Mouse (Mus musculus) adrenal gland (tissue): Measurements from ENCODE around the gene Rsph1.

Experiments
- intact Hi-C: fragments of 180-260 bp; cut with DNase I; formaldehyde crosslinking; loops from one replicate; pipeline ENCODE4 v1.15.1; 2025

The Rsph1 gene

GRCm38 (mm10) chr17:31304895-31305775, 28.0 kb upstream of the Rsph1 start:
- intact Hi-C loops, result no loop called here

DNA sequence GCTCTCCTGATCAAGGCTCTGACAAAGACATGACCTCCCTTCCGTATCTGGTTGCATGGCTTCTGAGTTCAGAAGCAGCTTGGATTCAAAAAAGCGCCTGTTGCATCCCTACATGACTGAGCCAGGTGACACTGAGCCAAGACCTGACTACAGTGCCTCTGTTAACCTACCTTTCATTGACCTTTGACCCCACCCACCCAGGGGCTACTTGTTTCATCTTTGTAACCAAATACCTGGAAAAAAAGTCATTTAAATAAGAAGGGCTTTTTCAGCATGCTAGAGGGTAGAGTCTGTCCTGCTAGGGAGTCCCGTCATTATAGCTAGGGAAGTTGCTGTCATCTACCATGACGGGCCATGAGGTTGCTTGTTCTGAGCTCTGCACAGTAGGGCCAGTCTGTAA, 26.2 kb upstream of the Rsph1 start:
- intact Hi-C loops, result no loop called here

GRCm38 (mm10) chr17:31300736-31301135, 23.6 kb upstream of the Rsph1 start:
- intact Hi-C loops, result no loop called here

- intact Hi-C loops, result no loop called here
These were observed 22.8 kb upstream of the Rsph1 start for GRCm38 (mm10) chr17:31299981-31300380.

GRCm38 (mm10) chr17:31298419-31299209, 21.4 kb upstream of the Rsph1 start:
- intact Hi-C loops, result no loop called here

DNA sequence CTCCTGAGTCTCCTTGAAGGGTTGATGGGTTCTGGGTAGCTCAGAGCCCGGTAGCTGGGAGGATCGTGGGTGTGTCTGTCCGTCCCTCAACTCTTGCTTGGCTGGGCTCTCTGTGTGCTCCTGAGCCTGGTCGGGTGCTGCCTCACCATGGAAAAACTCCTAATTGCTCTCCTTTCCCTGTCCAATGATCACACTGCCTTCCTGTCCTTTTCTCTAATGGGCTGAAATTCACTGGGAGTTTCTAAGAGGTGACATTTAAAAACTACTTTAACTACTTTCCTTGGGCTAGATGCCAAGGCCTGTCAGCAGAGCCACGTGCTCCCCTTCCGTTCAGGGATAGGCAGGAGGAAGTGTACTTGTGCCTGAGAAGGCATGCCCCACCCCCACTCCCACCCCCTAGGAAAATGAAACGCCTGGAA, 20.3 kb upstream of the Rsph1 start:
- intact Hi-C loops, result no loop called here

DNA sequence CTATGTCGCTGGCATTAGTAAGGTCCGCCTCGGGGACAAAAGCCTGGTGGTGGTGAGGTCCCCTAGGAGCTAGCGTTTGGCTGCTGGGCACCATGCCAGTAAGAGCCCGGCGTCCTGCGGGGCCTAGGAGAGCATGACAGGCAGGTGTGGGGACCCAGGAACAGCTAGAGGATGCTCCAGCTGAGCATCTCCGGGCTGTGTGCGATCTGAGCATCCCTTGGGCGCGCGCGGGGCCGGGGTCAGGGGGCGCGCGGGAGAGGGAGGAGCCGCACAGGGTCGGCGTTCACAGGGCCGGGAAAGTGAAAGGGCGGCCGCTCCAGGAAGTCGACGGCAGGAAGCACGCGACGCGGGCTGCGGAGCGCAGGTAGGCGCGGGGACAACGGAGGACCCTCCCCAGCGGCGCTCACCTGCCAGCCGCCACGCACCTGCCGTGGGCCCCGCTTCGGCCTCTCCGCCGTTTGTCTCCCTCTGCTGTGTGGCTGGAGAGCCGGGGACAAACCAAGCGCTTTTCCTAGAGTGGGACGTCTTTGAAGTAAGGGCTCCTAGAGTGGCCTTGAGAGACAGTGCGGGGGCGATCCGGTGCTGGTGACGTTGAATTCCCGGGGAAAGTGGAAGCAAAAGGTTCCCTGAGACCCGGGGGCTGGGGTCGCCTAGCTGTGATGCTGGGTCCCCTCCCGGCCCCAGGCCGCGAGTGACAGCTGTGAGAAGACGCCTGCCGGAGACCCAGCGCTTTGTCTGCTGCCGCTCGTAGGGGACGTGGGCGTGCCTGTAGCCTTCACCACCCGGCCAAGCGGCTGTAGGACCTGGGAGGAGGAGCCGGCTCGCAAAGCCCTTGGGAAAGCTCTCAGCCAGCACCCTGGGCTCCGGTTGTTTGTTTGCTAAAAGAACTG, 19.0 kb upstream of the Rsph1 start:
- intact Hi-C loops, result no loop called here

GRCm38 (mm10) chr17:31295215-31295891, 18.2 kb upstream of the Rsph1 start:
- intact Hi-C loops, result no loop called here

DNA sequence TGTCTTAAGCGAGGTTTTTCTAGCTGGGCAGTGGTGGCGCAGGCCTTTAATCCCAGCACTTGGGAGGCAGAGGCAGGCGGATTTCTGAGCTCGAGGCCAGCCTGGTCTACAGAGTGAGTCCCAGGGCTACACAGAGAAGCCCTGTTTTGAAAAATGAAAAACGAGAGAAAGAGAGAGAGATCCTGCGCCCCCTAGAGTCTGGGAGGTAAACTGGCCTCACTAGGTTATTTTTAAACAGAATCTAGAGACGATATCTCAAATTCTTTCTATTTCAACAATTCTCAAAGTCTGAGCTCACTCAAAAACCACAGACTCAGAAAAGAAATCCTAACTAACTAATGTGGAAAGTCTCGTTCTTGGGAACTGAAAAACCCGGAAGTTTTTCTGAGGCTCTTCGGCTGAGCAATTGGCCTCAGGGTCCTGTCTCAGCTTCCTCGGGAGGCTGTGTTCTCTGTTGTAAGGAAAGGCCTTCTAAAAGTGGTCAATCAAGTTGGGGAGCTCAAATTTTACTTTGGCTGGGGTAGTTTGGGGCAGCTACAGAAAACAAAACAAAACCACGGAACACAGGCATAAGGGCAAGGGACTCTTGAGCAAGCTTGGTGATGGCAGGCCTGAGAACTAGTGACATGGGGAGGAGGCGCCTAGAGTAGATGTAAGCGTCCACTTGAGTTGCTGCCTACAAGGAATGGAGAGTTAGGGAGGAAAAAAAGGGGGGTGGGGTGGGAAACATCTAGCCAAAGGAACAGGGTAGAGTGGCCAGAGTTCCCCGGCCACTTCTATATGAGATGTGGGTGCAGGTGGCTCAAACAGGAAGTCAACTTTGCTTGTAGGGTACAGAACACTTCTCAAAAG, 17.4 kb upstream of the Rsph1 start:
- intact Hi-C loops, result no loop called here

- intact Hi-C loops, result no loop called here
These were observed 13.7 kb upstream of the Rsph1 start for GRCm38 (mm10) chr17:31290859-31291258.

DNA sequence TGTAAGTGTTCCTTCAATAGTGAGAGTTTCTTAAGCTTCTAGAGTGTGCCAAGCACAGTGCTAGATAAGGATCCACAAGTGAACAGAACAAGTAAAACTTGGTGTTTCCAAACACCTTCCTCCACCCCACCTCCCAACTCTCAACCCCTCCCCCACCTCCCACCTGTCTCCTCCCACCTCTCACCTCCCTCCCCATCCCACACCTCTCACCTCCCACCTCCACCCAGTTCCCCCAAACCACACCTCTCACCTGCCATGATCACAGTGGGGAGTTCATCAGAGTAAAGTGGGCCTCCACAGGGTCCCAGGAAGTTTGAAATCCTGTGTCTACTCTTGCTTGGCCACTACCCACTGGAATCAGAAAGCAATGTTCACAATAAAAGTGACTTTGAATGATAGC, 13.1 kb upstream of the Rsph1 start:
- intact Hi-C loops, result no loop called here

- intact Hi-C loops, result no loop called here
These were observed 12.0 kb upstream of the Rsph1 start for GRCm38 (mm10) chr17:31288999-31289726.

DNA sequence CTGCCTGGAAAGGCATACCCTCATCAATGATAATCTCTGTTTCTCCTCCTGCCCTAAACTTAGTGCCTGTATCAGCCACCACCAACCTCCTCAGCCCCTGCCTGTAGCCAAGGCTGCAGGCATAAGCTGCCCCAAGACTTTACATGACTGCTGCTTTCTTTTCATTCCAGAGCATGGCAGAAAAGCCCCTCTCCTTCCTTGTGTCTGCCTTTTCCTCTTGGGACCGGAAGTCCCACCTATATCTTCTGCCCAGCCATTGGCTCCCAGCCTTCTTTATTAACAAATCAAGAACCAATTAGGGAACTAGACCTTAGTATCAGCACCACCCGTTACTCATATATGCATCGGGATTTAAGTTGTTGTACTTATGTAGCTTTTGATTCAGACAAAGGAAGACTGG, 10.0 kb upstream of the Rsph1 start:
- intact Hi-C loops, result no loop called here

DNA sequence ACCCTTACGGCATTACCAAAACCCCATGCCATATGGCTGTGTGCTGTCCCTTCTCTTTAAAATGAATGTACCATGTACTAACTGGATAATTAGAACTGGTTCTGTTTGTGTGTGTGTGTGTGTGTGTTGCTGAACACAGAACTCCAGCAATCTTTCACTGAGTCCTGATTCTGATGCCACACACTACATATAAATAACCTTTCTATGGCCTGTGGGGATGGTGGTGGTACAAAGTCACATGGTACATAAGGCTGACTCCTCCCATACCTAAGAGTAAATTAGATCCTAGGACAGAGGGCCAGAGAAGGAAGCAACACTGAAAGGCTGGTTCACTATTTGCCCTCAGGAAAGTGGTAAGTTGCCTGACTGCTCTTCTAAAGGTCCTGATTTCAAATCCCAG, 9.3 kb upstream of the Rsph1 start, which contains the start of gene Slc37a1:
Slc37a1 (plus strand) TSS at position 301 of the 400 bp plus-strand sequence.
- intact Hi-C loops, result no loop called here

DNA sequence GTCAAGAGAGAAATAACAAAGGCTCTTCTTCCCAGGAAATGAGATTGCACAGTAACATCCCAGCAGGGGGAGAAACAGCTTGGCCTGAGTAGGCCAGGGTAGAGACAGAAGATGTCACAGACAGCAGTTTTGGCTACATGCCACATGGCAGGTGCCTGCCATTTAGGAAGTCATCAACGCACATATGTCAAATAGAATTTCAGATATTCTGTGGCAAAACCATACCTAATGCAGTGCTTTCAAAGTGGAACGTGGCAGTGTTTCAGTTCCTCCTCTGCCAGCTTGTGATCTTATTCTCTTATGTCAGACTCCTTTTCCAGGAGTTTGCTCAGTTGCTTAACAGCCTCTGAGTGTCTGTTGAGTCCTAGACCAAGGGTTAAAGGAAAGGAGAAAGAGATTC, 8.7 kb upstream of the Rsph1 start:
- intact Hi-C loops, result no loop called here

DNA sequence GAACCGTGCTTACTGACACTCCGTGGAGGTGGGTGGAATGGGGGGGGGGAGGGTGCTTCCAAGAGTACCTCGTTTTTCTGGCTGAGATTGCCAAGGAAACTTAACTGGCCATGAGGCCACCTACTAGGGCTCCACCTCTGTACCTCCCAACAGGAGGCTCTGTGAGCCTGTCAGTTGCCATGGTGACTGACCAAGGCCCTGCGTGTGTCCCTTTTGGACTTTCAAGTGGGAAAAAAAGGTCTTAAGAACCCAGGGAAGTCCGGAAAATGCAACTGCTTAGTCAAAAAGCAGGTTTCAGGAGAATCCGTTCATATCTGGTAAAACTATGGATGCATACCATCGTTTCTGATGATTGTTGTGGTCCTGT, 5.5 kb upstream of the Rsph1 start:
- intact Hi-C loops, result no loop called here

- intact Hi-C loops, result no loop called here
These were observed 4.9 kb upstream of the Rsph1 start for GRCm38 (mm10) chr17:31281830-31282686.

- intact Hi-C loops, result no loop called here
These were observed 3.1 kb upstream of the Rsph1 start for GRCm38 (mm10) chr17:31280269-31280668.
